In the genomic region with DNA sequence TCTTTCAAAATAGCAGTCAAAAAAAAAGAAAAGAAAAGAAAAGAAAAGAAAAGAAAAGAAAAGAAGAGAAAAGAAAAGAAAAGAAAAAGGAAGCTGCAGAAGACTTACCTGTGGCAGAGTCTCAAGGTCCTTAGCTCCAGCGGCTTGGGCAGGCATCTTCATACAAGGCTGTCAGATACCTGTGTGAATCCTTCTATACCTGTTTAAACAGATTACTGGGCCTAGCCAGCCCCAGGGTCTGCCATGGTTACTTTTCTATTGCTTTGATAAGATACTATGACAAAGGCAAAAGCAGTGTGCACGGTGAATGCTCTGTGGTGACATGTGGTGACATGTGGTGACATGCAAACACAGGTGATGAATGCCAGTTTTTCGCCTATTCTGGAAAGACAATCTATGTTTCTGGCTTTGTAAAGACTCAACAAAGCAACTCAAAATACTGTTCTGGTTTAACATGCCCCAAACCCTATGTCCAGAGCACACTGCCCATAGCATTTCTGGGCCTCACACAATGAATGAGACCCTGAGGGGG, we compare ENCODE assay signal across 20 mouse cellular contexts. TPM values are rescaled to one million over a fixed set of nuclear protein-coding genes. Genes with fewer than 3 reads are reported as not detected.
DNase-seq lines count a peak whose midpoint lies in the region; ATAC-seq and TF ChIP-seq lines count a peak whose summit lies in the region.
"Had no signal": no experiment of that assay in that cellular context is flagged by ENCODE, and none has a peak within 500 bp of the region (broad histone marks: within the 10 kb centered on the region; RNA-seq: fewer than 3 reads in every experiment).

No protein-coding gene starts in this region.

- intact Hi-C loops in heart, postnatal 10 days (cut with DNase I), result no loop called here

- no peak for TF ChIP-seq POLR2A in CH12.LX (IDR thresholded peaks at IDR 0.05; ENCODE audit: low read depth, low read length)

- H3K4me2 ChIP-seq in CH12.LX (ENCODE audit: insufficient read depth, low read depth, poor library complexity, severe bottlenecking), result no peak overlapping the region
- no peak overlapping the region for H3K4me2 ChIP-seq in embryonic facial prominence, embryonic 15.5 days (replicated peaks)
- H3K4me2 ChIP-seq in limb, embryonic 13.5 days (replicated peaks), result no peak overlapping the region
- no peak overlapping the region for H3K4me2 ChIP-seq in hindbrain, embryonic 16.5 days (ENCODE audit: low read length)
- H3K4me2 ChIP-seq: forebrain, embryonic 12.5 days; heart, embryonic 12.5 days; hindbrain, embryonic 15.5 days had no signal

- TF ChIP-seq CTCF in CH12.LX (conservative IDR thresholded peaks at IDR 0.05 in 1 of 2, IDR thresholded peaks at IDR 0.05 in 1 of 2; ENCODE audit: low read depth in 2 of 2, low read length in 2 of 2), result no peak

- H3K4me3 ChIP-seq in CH12.LX (replicated peaks in 1 of 3; ENCODE audit: low read depth in 2 of 3, low read length in 2 of 3, poor library complexity in 1 of 3), result no peak overlapping the region
- H3K4me3 ChIP-seq in embryonic facial prominence, embryonic 15.5 days (replicated peaks), result no peak overlapping the region
- no peak overlapping the region for H3K4me3 ChIP-seq in limb, embryonic 13.5 days
- no peak overlapping the region for H3K4me3 ChIP-seq in hindbrain, embryonic 16.5 days (ENCODE audit: low read length)
- H3K4me3 ChIP-seq: forebrain, embryonic 12.5 days; heart, adult 2 months; heart, embryonic 12.5 days; hindbrain, embryonic 15.5 days had no signal

- peaks cover 0 to 6% of the 10 kb centered on the region in 2 experiments for H3K36me3 ChIP-seq in CH12.LX (replicated peaks in 1 of 2; ENCODE audit: control insufficient read depth in 1 of 2, insufficient read depth in 1 of 2, low read length in 1 of 2)
- no peaks in the 10 kb centered on the region for H3K36me3 ChIP-seq in embryonic facial prominence, embryonic 15.5 days
- H3K36me3 ChIP-seq in limb, embryonic 13.5 days, result no peaks in the 10 kb centered on the region
- H3K36me3 ChIP-seq in hindbrain, embryonic 16.5 days (ENCODE audit: control insufficient read depth, insufficient read depth, low read length), result no peaks in the 10 kb centered on the region
- H3K36me3 ChIP-seq: forebrain, embryonic 12.5 days; heart, embryonic 12.5 days; hindbrain, embryonic 15.5 days had no signal

- H3K27me3 ChIP-seq in CH12.LX (replicated peaks), result no peaks in the 10 kb centered on the region
- no peaks in the 10 kb centered on the region for H3K27me3 ChIP-seq in embryonic facial prominence, embryonic 15.5 days
- H3K27me3 ChIP-seq in limb, embryonic 13.5 days, result no peaks in the 10 kb centered on the region
- no peaks in the 10 kb centered on the region for H3K27me3 ChIP-seq in hindbrain, embryonic 16.5 days (replicated peaks; ENCODE audit: control insufficient read depth, insufficient read depth, low read length)
- H3K27me3 ChIP-seq: forebrain, embryonic 12.5 days; heart, embryonic 12.5 days; hindbrain, embryonic 15.5 days had no signal

- H3K27ac ChIP-seq in CH12.LX (ENCODE audit: insufficient read depth, low read depth), result peak overlapping the region; percentile 25; the same call in 1 of the 2 replicates
- H3K27ac ChIP-seq in embryonic facial prominence, embryonic 15.5 days (replicated peaks), result 0 out of 2 replicates have a peak overlapping the region, but pooled peaks have one; percentile 4
- peak overlapping the region; percentile 76; the same call in 1 of the 2 replicates for H3K27ac ChIP-seq in limb, embryonic 13.5 days
- H3K27ac ChIP-seq in hindbrain, embryonic 16.5 days (ENCODE audit: low read depth, low read length), result no peak overlapping the region
- H3K27ac ChIP-seq: forebrain, embryonic 12.5 days; hindbrain, embryonic 15.5 days had no signal

- TF ChIP-seq RAD21 in CH12.LX (IDR thresholded peaks at IDR 0.05; ENCODE audit: low read depth, low read length), result no peak

- no peaks in the 10 kb centered on the region for H3K9me3 ChIP-seq in CH12.LX (replicated peaks; ENCODE audit: low read length)
- no peaks in the 10 kb centered on the region for H3K9me3 ChIP-seq in embryonic facial prominence, embryonic 15.5 days (replicated peaks)
- H3K9me3 ChIP-seq in limb, embryonic 13.5 days, result no peaks in the 10 kb centered on the region
- no peaks in the 10 kb centered on the region for H3K9me3 ChIP-seq in hindbrain, embryonic 16.5 days (ENCODE audit: control insufficient read depth, low read length)
- H3K9me3 ChIP-seq: forebrain, embryonic 12.5 days; G1E; heart, embryonic 12.5 days; hindbrain, embryonic 15.5 days had no signal

- no peak for TF ChIP-seq EP300 in CH12.LX (IDR thresholded peaks at IDR 0.05; ENCODE audit: low read length)

- DNase-seq in heart, adult 11 months, result peak; percentile 78
- no peak for DNase-seq in heart, postnatal 10 days
- DNase-seq in CH12.LX (ENCODE audit: extremely low read depth), result no peak
- DNase-seq in frontal cortex, postnatal 25 days (ENCODE audit: low spot score in 2 of 2), result no peak
- DNase-seq: adrenal gland, postnatal 10 days; cerebellum, adult 11 months; cerebellum, adult 8-10 months; forebrain, postnatal 0 days; gastrocnemius, postnatal 10 days; heart, adult 2 months; heart, postnatal 36 days; kidney, adult 11 months had no signal

- H3K9ac ChIP-seq in CH12.LX (ENCODE audit: insufficient read depth, low read depth), result no peak overlapping the region
- no peak overlapping the region for H3K9ac ChIP-seq in embryonic facial prominence, embryonic 15.5 days
- no peak overlapping the region for H3K9ac ChIP-seq in limb, embryonic 13.5 days
- no peak overlapping the region for H3K9ac ChIP-seq in hindbrain, embryonic 16.5 days (ENCODE audit: low read depth, low read length)
- H3K9ac ChIP-seq: forebrain, embryonic 12.5 days; forebrain, postnatal 0 days; heart, embryonic 12.5 days; hindbrain, embryonic 15.5 days had no signal

- H3K4me1 ChIP-seq in CH12.LX (ENCODE audit: control insufficient read depth in 1 of 2, insufficient read depth in 2 of 2), result peaks cover 22 to 58% of the 10 kb centered on the region in 2 experiments
- H3K4me1 ChIP-seq in embryonic facial prominence, embryonic 15.5 days, result peaks cover 15% of the 10 kb centered on the region; the same call in 1 of the 2 replicates
- peaks cover 28% of the 10 kb centered on the region for H3K4me1 ChIP-seq in limb, embryonic 13.5 days
- no peaks in the 10 kb centered on the region for H3K4me1 ChIP-seq in hindbrain, embryonic 16.5 days (ENCODE audit: control insufficient read depth, insufficient read depth, low read depth, low read length)
- H3K4me1 ChIP-seq: forebrain, embryonic 12.5 days; hindbrain, embryonic 15.5 days had no signal

- no peak for ATAC-seq in embryonic facial prominence, embryonic 15.5 days (ENCODE audit: insufficient number of reproducible peaks, low FRiP score, low TSS enrichment, low read depth)
- no peak for ATAC-seq in limb, embryonic 13.5 days (ENCODE audit: low FRiP score, low read depth)
- ATAC-seq in hindbrain, embryonic 16.5 days, result no peak
- no peak for ATAC-seq in inflammation-experienced regulatory T-cells, adult 6 months
- ATAC-seq: forebrain, postnatal 0 days had no signal

- 51% methylated on average over 3 of the region's 3 CpGs for WGBS in embryonic facial prominence, embryonic 15.5 days
- WGBS in limb, embryonic 13.5 days, result 81% methylated on average over 3 of the region's 3 CpGs
- WGBS in hindbrain, embryonic 16.5 days, result 85% methylated on average over 3 of the region's 3 CpGs

- H3K79me2 ChIP-seq in CH12.LX (replicated peaks; ENCODE audit: control insufficient read depth, extremely low read depth, insufficient read depth, poor library complexity, severe bottlenecking), result no peaks in the 10 kb centered on the region

- in situ Hi-C loops in CH12.LX (cut with MboI; ENCODE audit: low pct_ligation_motif_present, low pct_unique_long_range_greater_than_20kb, low sequenced_read_pairs), result no loop called here

- dilution Hi-C loops in CH12.LX (cut with MboI; ENCODE audit: extremely low pct_ligation_motif_present, extremely low pct_unique_long_range_greater_than_20kb, low sequenced_read_pairs), result no loop called here

TF ChIP-seq in CH12.LX, 34 proteins besides CTCF, POLR2A, EP300 and RAD21:
- TF ChIP-seq ZC3H11A (IDR thresholded peaks at IDR 0.05; ENCODE audit: low read depth, low read length), result no peak
- 0 out of 2 replicates have a peak, but pooled peaks have one; percentile 13 for TF ChIP-seq MAX (IDR thresholded peaks at IDR 0.05; ENCODE audit: low read length)

RNA-seq across cellular contexts. Expression of a gene that starts 56.2 kb away (rescaled TPM):
- total RNA-seq in heart, postnatal 10 days (2021), result 10 to 100 TPM; 23.4 to 26.6 TPM
- total RNA-seq in CH12.LX (2012; rRNA removed) (0.84 and 1.0 TPM in 2 replicates), CH12.LX (2014; rRNA removed) (0.35 and 0.39 TPM in 2 replicates)
- polyA plus RNA-seq in CH12.LX (2012; ENCODE audit: insufficient read length, low read depth), result 0.31 and 0.34 TPM in 2 replicates
- polyA plus RNA-seq in embryonic facial prominence, embryonic 15.5 days (2015; fragmentation: Nextera tagmentation; extraction: Ambion mirVana), result 30.6 and 34.5 TPM in 2 replicates
- 43.3 and 49.2 TPM in 2 replicates for polyA plus RNA-seq in limb, embryonic 13.5 days (2015; fragmentation: Nextera tagmentation; extraction: Ambion mirVana)
- 4.4 and 7.0 TPM in 2 replicates for polyA plus RNA-seq in hindbrain, embryonic 16.5 days (2015; fragmentation: Nextera tagmentation; extraction: Ambion mirVana)
- not detected for polyA plus RNA-seq in inflammation-experienced regulatory T-cells, adult 6 months (2017; shearing (Covaris generic))
- polyA plus RNA-seq: G1E had no signal
